Mouse (Mus musculus): ENCODE measurements around the gene Slc6a19.

Slc6a19 gene

GRCm38 (mm10) chr13:73658953-73659352, 45.7 kb downstream of the Slc6a19 start:
- no peak for DNase-seq

- DNase-seq, result no peak
Measured at GRCm38 (mm10) chr13:73654976-73655375, 49.7 kb downstream of the Slc6a19 start.

- DNase-seq, result no peak
Measured at GRCm38 (mm10) chr13:73653266-73653665, 51.4 kb downstream of the Slc6a19 start.

- peak; percentile 61 for DNase-seq
Measured at GRCm38 (mm10) chr13:73646397-73647087, 58.1 kb downstream of the Slc6a19 start.

- DNase-seq, result no peak
Measured at GRCm38 (mm10) chr13:73641296-73641695, 63.4 kb downstream of the Slc6a19 start.

- no peak for DNase-seq
Measured at GRCm38 (mm10) chr13:73637826-73638225, 66.8 kb downstream of the Slc6a19 start.

- no peak for DNase-seq
Measured at GRCm38 (mm10) chr13:73631837-73632236, 72.8 kb downstream of the Slc6a19 start.

Measured in retina, postnatal 1 day (tissue).